Mouse (Mus musculus): ENCODE measurements around the gene Ssh1.

Gene Ssh1

DNA sequence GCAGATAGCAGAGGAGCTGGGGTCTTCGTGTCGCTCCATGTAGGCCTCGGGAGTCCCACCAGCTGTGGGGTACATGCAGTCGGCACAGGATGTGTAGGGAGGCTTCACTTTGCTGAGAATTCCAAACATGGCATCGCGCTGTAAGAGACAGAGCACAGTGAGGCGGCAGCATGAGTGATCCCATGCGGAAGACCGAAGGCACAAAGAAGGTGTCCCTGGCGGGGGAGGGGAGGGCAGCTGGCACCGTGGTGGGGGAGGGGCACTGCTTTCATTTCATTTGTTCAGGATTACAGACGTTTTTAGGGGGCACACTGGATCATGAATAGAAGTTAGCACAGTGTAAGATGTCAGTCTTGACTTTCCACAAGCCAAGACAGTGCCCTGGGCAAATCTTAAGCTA lies 50.4 kb downstream of the Ssh1 start:
- in situ Hi-C loops (cut with MboI; ENCODE audit: unreplicated experiment in 2 of 2) = loop anchor here (10.0 to 25.0 kb wide), 2 partner anchors 469 to 756 kb away; no protein-coding TSS in a partner anchor

DNA sequence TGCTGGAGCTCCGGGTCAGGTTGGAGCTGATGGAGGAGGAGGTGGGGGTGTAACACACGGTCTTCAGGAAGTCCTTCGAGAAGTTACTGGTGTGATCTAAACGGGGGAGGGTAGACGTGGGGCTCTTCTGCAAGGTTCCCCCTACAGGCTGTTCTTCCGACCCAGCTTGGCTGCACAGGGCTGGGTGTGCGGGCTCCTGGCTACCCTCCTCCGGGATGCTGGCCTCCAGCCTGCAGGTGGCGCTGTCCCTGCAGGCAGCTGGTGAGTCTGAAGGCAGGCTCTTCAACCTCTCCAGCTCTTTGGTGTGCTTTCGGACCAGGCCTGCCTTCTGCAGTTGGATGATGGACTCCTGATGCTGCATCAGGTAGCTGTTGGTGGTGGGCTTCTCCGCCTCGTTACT lies 51.1 kb downstream of the Ssh1 start:
- in situ Hi-C loops (cut with MboI; ENCODE audit: unreplicated experiment in 2 of 2) = loop anchor here (10.0 to 25.0 kb wide), 2 partner anchors 468 to 755 kb away; no protein-coding TSS in a partner anchor

DNA sequence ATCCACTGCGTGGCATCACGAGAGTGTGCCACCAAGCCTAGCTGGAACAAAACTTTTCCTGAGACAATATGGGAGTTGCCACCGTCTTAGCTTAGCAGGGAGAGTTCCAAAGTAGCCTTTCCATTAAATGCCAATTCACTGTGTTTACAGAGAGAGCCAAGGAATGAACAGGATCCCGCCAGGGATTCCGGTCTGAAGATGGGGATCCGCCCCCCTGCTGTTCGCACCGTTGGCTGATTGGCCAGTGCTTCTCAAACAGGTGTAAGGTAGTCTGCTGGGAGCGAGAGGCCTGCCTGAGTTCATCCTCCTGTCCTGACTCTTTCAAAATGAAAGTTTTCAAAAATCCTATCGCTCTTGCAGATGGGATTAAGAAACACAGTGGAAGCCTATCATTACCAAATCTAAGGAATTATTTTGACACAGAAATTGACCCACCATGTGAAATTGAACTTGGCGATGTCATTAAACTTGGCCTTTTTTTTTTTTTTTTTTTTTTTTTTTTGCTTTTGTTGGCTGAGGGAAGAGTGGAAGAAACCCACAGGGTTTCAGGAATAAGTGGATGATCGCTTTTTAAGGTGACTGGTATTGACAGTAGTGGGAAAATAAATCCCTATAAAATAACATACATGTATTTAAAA lies 54.3 kb downstream of the Ssh1 start:
- in situ Hi-C loops (cut with MboI; ENCODE audit: unreplicated experiment in 2 of 2) = loop anchor here (10.0 to 25.0 kb wide), 2 partner anchors 75 to 752 kb away; no protein-coding TSS in a partner anchor

DNA sequence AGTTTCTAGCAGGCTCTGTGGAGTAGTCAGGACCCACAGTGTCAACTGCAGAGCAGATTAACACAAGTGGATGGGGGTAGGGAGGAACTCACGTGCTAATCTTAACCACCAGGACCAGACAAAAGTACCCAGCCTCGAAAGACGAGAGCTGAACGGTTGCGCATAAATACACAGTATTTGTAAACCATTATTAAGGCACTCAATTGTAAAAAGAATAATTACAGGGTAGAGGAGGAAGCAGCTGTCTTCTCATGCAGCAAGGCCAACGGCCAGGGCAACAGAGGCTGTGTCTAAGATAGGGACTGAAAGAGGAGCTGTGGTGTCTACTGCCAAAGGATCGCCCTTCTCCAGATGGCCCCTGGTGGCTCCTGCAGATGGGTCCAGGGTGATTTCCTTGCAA lies 56.0 kb downstream of the Ssh1 start:
- in situ Hi-C loops (cut with MboI; ENCODE audit: unreplicated experiment in 2 of 2) = loop anchor here (10.0 to 25.0 kb wide), 2 partner anchors 73 to 750 kb away; no protein-coding TSS in a partner anchor

DNA sequence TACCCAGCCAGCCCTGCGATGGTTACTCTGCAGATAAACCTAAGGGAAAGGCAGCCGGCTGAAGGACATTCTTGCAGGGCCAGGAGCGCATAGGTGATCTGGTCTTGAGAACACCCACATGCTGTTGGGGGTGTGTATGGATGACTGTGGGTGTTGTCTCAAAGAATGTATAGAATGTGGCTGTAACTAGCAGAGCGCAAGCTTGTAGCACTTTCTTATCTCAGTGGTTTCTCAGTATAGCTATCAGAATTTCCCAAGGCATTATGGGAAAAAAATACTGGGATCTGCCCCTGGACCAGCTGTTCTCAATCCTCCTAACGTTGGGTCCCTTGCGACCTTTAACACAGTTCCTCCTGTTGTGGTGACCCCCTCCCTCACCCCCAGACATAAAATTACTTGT lies 59.8 kb downstream of the Ssh1 start:
- in situ Hi-C loops (cut with MboI; ENCODE audit: unreplicated experiment in 2 of 2) = loop anchor here (10.0 to 25.0 kb wide), 2 partner anchors 69 to 747 kb away; no protein-coding TSS in a partner anchor

DNA sequence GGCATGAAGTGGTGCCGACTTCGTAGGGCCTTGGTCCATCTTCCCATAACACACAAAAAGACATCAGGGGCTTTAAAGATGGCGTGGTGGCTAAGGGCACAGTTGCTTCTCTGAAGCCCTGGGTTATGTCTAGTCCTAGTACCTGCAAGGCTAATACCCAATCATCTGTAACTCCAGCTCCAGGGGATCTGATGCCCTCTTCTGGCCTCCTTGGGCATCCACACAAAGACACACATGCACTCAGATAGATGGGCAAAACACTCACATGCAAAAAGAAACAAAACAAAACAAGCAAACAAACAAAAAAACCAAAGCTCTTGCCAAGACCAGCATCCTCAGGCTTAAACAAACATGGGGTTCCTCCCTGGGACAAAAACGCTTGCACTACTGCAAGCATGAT lies 60.2 kb downstream of the Ssh1 start:
- in situ Hi-C loops (cut with MboI; ENCODE audit: unreplicated experiment in 2 of 2) = loop anchor here (10.0 to 25.0 kb wide), 2 partner anchors 69 to 746 kb away; no protein-coding TSS in a partner anchor

DNA sequence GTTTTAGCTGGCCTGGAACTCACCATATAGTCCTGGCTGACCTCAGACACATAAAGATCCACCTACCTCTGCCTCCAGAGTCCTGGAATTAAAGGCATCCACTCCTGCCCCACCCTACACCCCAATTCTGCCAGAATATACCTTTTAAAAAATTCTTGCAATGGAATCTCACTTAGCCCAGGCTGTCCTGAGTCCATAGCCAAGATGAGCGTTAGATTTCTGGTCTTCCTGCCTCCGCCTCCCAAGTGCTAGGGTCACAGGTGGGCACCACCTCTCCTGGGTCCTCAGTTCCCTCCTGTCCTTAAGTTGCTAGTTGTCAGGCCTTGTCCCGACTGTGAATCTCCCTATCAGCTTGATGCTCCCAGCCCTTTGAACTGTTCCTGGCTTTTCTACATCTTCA lies 61.4 kb downstream of the Ssh1 start:
- in situ Hi-C loops (cut with MboI; ENCODE audit: unreplicated experiment in 2 of 2) = loop anchor here (10.0 to 25.0 kb wide), 2 partner anchors 68 to 745 kb away; no protein-coding TSS in a partner anchor

DNA sequence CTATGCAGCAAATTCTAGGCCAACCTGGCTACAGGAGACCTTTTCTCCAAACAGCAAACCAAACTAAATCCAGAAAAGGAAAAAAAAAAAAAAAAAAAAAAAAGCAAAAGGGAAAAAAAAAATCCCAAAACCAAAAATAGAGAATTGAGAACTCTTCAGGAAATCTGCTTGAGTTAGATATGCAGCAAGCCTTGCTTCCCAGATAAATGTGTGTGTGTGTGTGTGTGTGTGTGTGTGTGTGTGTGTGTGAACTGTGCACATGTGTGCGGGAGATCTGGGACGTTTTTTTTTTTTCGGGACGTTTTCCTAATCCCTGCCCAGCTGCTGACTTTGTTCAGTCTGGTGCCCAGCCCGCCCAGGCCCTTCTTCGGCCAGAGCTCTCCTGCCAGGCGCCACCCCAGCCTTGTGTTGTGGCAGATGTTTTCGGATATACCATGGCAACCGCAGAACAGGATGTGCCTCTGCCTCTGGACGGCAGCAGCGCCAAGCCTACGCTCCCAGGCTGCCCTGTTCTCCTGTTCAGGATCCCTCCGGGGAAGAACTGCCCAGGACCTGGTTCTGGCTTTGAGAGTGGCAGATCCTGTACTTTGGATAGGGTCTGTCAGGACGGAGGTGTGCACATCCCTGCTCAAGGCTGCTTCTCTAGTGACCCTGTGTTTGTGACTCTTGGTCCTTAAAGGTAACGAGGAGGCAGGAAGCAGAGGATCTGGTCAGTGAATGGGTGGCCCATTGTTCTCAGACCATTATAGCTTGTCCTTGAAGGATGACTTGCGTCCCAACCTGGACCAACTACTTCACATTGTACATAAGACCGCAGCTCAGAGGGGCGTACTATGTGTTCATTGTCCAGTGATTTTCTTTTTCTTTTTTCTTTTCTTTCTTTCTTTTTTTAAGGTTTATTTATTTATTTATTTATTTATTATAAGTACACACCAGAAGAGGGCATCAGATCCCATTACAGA lies 62.8 kb downstream of the Ssh1 start:
- in situ Hi-C loops (cut with MboI; ENCODE audit: unreplicated experiment in 2 of 2) = loop anchor here (10.0 to 25.0 kb wide), 2 partner anchors 66 to 744 kb away; no protein-coding TSS in a partner anchor

DNA sequence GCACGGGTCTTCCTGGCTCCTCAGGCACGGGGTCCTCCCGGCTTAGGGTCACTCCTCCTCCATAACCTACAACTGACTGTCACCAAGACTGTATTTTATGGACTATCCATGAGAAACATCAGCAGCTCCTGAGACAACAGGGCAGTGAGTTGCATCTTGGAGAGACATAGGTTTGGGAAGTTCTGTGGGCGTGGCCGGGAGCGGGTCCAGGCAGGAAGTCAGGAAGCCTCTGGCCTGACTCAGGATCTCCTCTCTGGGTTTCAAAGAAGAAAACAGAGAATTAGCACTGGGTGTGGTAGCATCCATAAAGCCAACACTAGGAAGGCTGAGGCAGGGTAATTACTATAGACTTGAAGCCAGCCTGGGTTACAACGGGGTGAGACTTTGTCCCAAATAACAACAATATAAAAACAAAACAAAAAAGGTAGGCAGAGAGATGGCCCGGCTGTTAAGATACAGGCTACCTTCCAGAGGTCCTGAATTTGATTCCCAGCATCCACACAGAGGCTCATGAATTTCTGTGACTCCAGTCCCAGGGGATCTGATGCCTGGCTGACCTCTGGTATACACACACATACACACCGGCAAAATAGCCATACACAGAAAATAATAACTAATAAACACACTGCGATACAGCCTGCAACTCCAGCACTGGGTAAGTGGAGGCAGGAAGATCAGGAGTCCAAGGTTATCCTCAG lies 63.6 kb downstream of the Ssh1 start:
- in situ Hi-C loops (cut with MboI; ENCODE audit: unreplicated experiment in 2 of 2) = loop anchor here (10.0 to 25.0 kb wide), 2 partner anchors 65 to 743 kb away; no protein-coding TSS in a partner anchor

DNA sequence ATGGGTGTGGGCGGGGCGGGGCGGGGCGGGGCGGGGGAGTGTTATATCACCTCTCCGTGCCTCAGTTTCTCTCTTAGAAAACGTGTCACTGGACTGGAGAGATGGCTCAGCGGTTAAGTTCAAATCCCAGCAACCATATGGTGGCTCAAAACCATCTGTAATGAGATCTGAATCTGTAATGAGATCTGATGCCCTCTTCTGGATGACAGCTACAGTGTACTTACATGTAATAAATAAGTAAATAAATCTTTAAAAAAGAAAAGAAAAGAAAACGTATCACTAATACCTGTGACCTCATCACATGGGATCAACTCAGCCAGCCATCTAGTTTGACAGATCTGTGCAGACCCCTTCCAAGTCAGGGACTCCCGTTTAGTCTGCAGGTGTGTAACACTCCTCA lies 64.2 kb downstream of the Ssh1 start:
- in situ Hi-C loops (cut with MboI; ENCODE audit: unreplicated experiment in 2 of 2) = loop anchor here (25.0 kb wide), 1 partner anchor 742 kb away; no protein-coding TSS in a partner anchor

DNA sequence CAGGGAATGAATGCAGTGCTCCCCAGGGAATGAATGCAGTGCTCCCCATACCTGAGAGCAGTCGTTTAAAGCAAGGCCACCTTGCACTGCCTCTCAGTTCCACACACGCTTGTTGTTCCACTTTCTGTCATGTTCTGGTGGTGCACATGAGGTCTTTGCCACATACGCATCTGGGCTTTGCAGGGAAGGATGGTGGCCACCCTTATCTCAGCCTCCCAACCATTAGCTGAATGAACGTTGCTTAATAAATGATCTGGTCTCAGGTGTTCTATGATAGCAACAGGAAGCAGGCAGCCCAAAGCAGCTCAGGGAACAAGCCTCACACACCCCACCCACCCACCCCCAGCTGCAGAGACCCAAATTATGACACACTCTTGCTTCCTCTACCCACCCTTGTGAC lies 69.1 kb downstream of the Ssh1 start:
- in situ Hi-C loops (cut with MboI; ENCODE audit: unreplicated experiment in 2 of 2) = loop anchor here (25.0 kb wide), 1 partner anchor 737 kb away; no protein-coding TSS in a partner anchor

DNA sequence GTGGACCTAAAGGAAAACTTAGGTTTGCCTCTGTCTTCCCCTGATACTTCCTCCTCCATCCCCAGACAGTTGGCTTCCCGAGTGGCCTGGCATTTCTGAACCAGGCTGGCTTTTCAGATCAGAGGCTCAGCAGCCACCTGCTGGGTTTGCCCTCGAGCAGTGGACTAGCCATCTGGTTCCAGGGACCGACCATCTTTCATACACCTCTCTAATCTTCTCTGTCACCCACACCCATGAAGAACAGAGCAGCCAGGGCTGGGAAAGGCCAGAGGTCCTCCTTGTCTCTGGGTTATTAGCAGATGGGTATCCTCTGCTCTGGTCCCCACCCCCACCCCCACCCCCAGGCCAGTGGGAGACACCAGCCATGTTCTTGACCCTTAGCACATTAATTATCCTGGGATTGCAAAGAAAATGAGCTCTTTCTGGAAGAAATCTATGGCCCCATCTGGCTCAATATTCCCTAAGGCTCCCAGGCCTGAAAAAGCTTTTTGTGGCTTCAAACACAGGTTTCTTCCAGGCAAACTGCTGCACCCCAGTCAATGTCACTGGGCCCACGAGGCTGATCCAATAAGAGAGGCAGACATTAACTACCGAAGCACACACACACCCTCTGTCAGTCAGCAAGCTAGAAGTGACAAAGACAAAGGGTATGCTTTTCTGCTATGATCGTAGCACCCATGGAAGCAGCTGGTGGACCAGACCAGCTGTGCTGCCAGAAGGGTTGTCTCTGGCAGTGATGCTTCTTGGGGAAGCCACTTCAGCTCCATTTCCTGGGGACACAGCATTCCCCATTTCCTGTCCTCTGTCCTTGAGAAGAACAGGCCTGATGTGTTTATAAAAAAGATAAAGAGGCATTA lies 72.2 kb downstream of the Ssh1 start:
- in situ Hi-C loops (cut with MboI; ENCODE audit: unreplicated experiment in 2 of 2) = no loop called here

DNA sequence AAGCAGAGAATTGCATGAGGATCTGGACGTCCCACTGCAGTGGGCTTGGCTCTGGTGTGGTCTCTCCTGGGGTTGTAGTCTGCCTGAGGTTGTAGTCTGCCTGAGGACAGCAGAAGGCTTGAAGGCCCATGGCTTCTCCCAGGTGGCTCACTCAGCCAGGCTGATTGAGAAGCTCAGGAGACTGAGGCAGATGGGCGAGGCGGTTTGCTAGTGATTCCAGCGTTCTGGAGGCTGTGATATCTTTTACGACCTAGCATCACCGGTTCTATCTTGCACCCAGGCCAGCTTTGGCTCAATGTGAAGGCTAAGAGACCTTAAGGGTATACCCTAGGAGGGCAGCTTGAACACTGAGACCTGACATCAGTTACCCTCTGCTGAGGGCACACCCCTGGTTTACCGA lies 74.6 kb downstream of the Ssh1 start:
- in situ Hi-C loops (cut with MboI; ENCODE audit: unreplicated experiment in 2 of 2) = no loop called here

DNA sequence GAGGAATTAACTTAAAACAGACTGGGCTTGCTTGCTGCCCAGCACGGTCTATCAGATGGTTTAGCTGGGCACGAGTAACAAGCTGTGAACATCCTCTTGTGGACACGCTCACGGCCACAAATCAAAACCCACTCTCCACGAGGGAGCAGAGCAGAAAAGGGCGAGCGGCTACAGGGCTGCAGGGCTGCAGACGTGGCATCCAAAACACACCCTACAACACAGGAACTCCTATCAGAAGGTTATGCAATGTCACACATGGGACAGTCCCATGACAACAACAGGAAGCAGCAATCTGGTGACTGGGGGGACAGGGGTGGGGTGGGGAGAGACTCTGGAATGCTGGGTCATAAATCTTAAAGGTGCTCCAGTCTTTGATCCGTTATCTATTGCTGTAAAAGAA lies 75.0 kb downstream of the Ssh1 start:
- in situ Hi-C loops (cut with MboI; ENCODE audit: unreplicated experiment in 2 of 2) = no loop called here

DNA sequence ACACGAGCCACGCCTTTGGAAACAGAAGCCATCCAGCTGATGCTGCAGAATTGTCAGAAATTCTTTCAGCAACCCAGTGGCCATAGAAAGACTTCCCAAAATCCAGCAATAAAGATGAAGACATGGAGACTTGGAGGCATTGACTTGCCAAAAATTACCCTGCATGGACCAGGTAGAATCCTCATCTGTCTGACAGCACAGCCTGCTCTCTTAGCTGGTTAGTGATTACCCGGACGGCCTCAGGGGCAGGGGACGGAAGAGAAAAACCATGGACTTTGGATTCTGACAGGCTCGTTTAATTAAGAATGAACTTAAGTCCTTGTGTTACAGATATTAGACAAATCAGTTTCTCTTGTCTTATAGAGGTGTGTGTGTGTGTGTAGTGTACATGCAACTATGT lies 83.0 kb downstream of the Ssh1 start:
- in situ Hi-C loops (cut with MboI; ENCODE audit: unreplicated experiment in 2 of 2) = no loop called here

DNA sequence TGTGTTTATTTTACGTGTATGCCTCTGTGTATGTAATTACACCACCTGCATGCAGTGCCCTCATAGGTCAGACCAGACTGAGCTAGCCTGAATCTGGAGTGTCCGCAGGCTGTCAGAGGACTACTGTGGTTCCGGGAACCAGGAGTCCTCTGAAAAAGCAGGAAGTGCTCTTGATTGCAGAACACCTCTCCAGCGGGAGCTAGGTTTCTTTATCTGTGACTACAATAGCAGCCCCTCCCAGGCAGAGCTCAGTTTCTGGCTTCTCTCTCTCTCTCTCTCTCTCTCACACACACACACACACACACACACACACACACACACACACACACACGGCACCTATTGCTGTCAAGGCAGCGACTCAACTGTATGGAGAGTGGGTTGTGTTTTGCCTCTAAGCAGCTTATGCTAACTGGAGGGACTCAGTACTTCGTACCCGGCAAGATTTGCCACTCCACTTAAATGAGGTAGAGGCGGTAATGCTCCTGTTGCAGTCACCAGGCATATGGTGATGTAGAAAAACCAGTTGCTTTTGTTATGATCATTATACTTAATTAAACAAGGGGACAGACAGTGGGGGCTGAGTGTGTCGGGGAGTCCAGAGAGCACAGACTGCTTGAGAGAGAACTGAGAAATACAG lies 83.5 kb downstream of the Ssh1 start:
- in situ Hi-C loops (cut with MboI; ENCODE audit: unreplicated experiment in 2 of 2) = no loop called here

DNA sequence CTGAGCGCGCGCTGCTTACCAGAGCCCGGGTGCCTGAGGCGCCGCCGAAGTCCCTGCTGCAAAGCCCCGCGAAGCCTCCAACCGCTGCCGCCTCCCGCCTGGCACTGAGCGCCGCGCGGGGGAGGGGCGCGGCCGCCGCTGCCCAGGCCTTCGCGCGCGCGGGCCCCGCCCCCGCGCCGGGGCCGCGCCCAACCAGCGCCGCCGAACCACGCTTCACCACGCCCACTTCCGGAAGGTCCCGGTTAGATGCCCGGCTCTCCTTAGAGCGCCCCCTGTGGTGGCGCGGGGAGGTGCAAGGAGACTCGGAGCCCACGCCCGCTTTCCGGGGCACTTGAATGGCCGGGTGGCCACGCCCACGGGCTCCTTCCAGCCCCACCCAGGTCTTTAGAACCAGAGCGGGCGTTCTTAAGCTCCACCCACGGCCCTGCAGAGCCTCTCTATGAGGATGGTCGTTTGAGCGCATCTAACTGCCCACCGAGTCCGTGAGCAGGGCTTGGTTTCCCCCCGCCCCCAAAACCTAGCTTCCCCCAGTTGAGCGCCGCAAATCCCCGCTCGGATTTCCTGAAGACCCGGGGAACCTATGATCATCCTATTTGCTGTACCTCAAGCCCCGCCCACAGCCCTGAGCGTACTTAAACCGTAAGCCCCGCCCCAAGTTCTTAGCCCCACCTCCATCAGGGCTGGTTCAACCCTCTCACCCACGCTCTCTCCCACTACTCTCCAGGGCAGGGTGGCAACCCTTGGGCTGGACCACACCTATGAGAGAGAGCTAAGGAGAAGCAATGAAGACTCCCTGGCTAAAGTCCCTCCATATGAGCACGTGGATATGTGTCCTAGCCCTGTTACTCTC lies 84.9 kb downstream of the Ssh1 start, which contains the start of gene Coro1c:
TSS of gene Coro1c (minus strand) at position 167 of the 850 bp plus-strand sequence.
- in situ Hi-C loops (cut with MboI; ENCODE audit: unreplicated experiment in 2 of 2) = no loop called here

Data from v-Abl transformed pro-B cells (cell line).